ENCODE assay signal across 15 mouse cellular contexts in the genomic region with DNA sequence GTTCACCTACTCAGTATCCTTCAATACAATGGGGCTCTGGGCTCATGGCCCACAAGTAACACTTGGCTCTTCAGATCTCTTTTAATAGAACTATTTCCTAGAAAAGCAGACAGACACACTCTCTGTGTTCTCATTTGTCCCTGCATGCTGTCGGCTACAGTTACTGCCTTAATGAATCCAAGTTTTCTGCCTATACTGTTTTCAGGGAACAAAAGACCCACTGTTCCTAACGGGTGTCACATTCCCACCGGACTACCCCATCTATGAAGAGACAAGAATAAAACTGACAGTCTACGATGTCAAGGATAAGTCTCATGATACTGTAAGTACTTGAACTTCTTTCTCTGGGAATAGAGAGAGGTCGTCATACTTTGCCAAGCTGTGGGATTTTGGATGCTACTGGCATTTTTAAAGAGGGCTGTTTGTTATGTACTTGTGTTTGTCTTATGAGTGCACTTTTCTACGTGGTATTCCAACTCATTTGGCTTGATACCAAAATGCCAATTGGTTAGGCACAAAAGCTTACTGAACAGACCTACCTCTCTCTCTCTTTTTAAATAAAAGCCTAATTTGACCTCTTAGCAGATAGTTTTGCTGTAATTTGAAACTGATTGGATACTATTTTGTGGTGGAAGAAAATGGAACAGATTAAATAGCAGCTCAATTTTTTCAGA.
DNase-seq lines count a peak whose midpoint lies in the region; ATAC-seq and TF ChIP-seq lines count a peak whose summit lies in the region.
"Had no signal": no experiment of that assay in that cellular context is flagged by ENCODE, and none has a peak within 500 bp of the region (broad histone marks: within the 10 kb centered on the region; RNA-seq: fewer than 3 reads in every experiment).

No protein-coding gene starts in this region.

- WGBS in heart, embryonic 15.5 days: 44% methylated on average over 6 of the region's 6 CpGs
- WGBS in spleen, adult 2 months: 70% methylated on average over 6 of the region's 6 CpGs
- WGBS in hindbrain, postnatal 0 days: 29% methylated on average over 6 of the region's 6 CpGs

- H3K36me3 ChIP-seq in heart, embryonic 15.5 days: no peaks in the 10 kb centered on the region
- no peaks in the 10 kb centered on the region for H3K36me3 ChIP-seq in spleen, adult 2 months (ENCODE audit: control insufficient read depth, insufficient read depth, low read length)
- H3K36me3 ChIP-seq in hindbrain, postnatal 0 days (ENCODE audit: insufficient read depth, low read length): no peaks in the 10 kb centered on the region
- H3K36me3 ChIP-seq: embryonic facial prominence, embryonic 13.5 days; liver, embryonic 13.5 days; stomach, embryonic 15.5 days had no signal

- TF ChIP-seq CTCF in spleen, adult 2 months (IDR thresholded peaks at IDR 0.05; ENCODE audit: extremely low read depth, insufficient read depth, insufficient read length, insufficient replicate concordance): no peak
- TF ChIP-seq CTCF in hindbrain, postnatal 0 days (IDR thresholded peaks at IDR 0.05; ENCODE audit: low read depth): no peak

- no peaks in the 10 kb centered on the region for H3K27me3 ChIP-seq in heart, embryonic 15.5 days
- no peaks in the 10 kb centered on the region for H3K27me3 ChIP-seq in spleen, adult 2 months (ENCODE audit: control insufficient read depth, insufficient read depth, low read length)
- no peaks in the 10 kb centered on the region; the same call in 1 of the 2 replicates for H3K27me3 ChIP-seq in hindbrain, postnatal 0 days (ENCODE audit: insufficient read depth, low read length)
- H3K27me3 ChIP-seq: embryonic facial prominence, embryonic 13.5 days; liver, embryonic 13.5 days; stomach, embryonic 15.5 days had no signal

- TF ChIP-seq POLR2A in spleen, adult 2 months (IDR thresholded peaks at IDR 0.05; ENCODE audit: low read depth, low read length): no peak

- H3K4me3 ChIP-seq in heart, embryonic 15.5 days: no peak overlapping the region
- peak overlapping the region; percentile 28 for H3K4me3 ChIP-seq in spleen, adult 2 months (ENCODE audit: extremely low read depth, insufficient read depth, insufficient read length)
- no peak overlapping the region for H3K4me3 ChIP-seq in hindbrain, postnatal 0 days (ENCODE audit: low read length)
- H3K4me3 ChIP-seq: embryonic facial prominence, embryonic 13.5 days; liver, embryonic 13.5 days; stomach, embryonic 15.5 days had no signal

- 0 out of 2 replicates have a peak overlapping the region, but pooled peaks have one; percentile 21 for H3K4me2 ChIP-seq in heart, embryonic 15.5 days
- H3K4me2 ChIP-seq in hindbrain, postnatal 0 days (ENCODE audit: low read depth, low read length): no peak overlapping the region
- H3K4me2 ChIP-seq: heart, embryonic 11.5 days; liver, embryonic 13.5 days; stomach, embryonic 15.5 days had no signal

- ATAC-seq in heart, embryonic 15.5 days (replicated peaks; ENCODE audit: insufficient number of reproducible peaks, insufficient read depth, low FRiP score, low read depth): no peak
- ATAC-seq in hindbrain, postnatal 0 days: peak; percentile 78

- H3K9me3 ChIP-seq in heart, embryonic 15.5 days (replicated peaks): no peaks in the 10 kb centered on the region
- H3K9me3 ChIP-seq in hindbrain, postnatal 0 days (ENCODE audit: low read length): no peaks in the 10 kb centered on the region
- H3K9me3 ChIP-seq: embryonic facial prominence, embryonic 13.5 days; liver, embryonic 13.5 days; stomach, embryonic 15.5 days had no signal

- H3K9ac ChIP-seq in heart, embryonic 15.5 days: no peak overlapping the region
- H3K9ac ChIP-seq in hindbrain, postnatal 0 days (replicated peaks; ENCODE audit: low read length): no peak overlapping the region
- H3K9ac ChIP-seq: embryonic facial prominence, embryonic 13.5 days; liver, embryonic 13.5 days; stomach, embryonic 15.5 days had no signal

- peaks cover 14% of the 10 kb centered on the region for H3K4me1 ChIP-seq in heart, embryonic 15.5 days (replicated peaks)
- peaks cover 2% of the 10 kb centered on the region; the same call in 1 of the 2 replicates for H3K4me1 ChIP-seq in spleen, adult 2 months (ENCODE audit: control insufficient read depth, insufficient read depth, insufficient read length)
- H3K4me1 ChIP-seq in hindbrain, postnatal 0 days (ENCODE audit: insufficient read depth, low read length): peaks cover 6% of the 10 kb centered on the region
- H3K4me1 ChIP-seq: stomach, embryonic 15.5 days had no signal

- no peak overlapping the region for H3K27ac ChIP-seq in heart, embryonic 15.5 days
- peak overlapping the region; percentile 63; the same call in 1 of the 2 replicates for H3K27ac ChIP-seq in spleen, adult 2 months (ENCODE audit: insufficient read depth, low read length)
- no peak overlapping the region for H3K27ac ChIP-seq in hindbrain, postnatal 0 days
- H3K27ac ChIP-seq: embryonic facial prominence, embryonic 13.5 days; liver, embryonic 13.5 days; stomach, embryonic 15.5 days had no signal

- DNase-seq in heart, postnatal 4 days: no peak
- no peak for DNase-seq in spleen, adult 2 months (ENCODE audit: low read depth in 1 of 2, low spot score in 2 of 2)
- DNase-seq in spleen, adult 12 weeks (ENCODE audit: low spot score): no peak
- peak; percentile 33 for DNase-seq in hindbrain, postnatal 0 days (ENCODE audit: low spot score)
- DNase-seq in right cerebral cortex, postnatal 25 days: no peak
- DNase-seq in urinary bladder, postnatal 36 days (ENCODE audit: low spot score in 2 of 2): no peak
- DNase-seq: adrenal gland, postnatal 10 days; kidney, adult 18-20 months; liver, embryonic 13.5 days; lung, postnatal 4 days; thymus, postnatal 25 days had no signal
